Mouse (Mus musculus): Measurements from ENCODE around the gene Evc2. TPM values are rescaled to one million over a fixed set of nuclear protein-coding genes. Genes with fewer than 3 reads are reported as not detected.

Evc2 gene
- polyA plus RNA-seq, 1 experiment from 2014 or later = 21.6 TPM

DNA sequence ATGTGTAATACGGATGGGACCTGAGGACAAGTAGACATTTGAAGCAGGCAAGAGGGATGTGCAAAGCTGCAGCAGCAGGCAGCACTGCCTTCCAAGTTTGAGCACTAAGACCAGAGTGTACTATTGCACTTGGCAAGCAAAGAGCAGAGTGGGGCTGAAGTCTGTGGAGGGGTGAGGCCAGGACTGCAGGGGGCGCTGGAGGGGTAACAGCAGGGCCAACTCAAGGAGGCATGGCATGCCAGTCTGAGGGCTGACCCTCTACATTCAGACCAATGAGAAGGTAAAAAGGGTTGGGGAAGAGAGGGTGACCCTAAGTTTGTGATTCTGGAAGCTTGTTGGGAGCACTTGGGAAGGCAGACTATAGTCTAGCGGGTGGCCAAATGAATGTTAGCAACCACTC, 45.3 kb downstream of the Evc2 start:
- H3K27me3 ChIP-seq (ENCODE audit: control insufficient read depth, insufficient read depth, low read length) = no peaks in the 10 kb centered on the region
- H3K4me3 ChIP-seq (ENCODE audit: low read length) = no peak overlapping the region
- no peak overlapping the region for H3K4me2 ChIP-seq (replicated peaks; ENCODE audit: low read depth, low read length)
- H3K9ac ChIP-seq (ENCODE audit: low read depth, low read length) = no peak overlapping the region
- WGBS = 87% methylated on average over 3 of the region's 3 CpGs
- H3K27ac ChIP-seq (ENCODE audit: low read depth, low read length) = no peak overlapping the region
- H3K4me1 ChIP-seq (ENCODE audit: control insufficient read depth, insufficient read depth, low read length) = no peaks in the 10 kb centered on the region
- no peaks in the 10 kb centered on the region for H3K9me3 ChIP-seq (ENCODE audit: control insufficient read depth, low read length)
- ATAC-seq (ENCODE audit: low FRiP score, low TSS enrichment) = no peak
- H3K36me3 ChIP-seq (ENCODE audit: control insufficient read depth, insufficient read depth, low read length) = peaks cover 67% of the 10 kb centered on the region

GRCm38 (mm10) chr5:37388646-37389045, 50.3 kb downstream of the Evc2 start:
- no peaks in the 10 kb centered on the region for H3K9me3 ChIP-seq (ENCODE audit: control insufficient read depth, low read length)
- no peak overlapping the region for H3K9ac ChIP-seq (ENCODE audit: low read depth, low read length)
- H3K4me2 ChIP-seq (replicated peaks; ENCODE audit: low read depth, low read length) = no peak overlapping the region
- no peak for ATAC-seq (ENCODE audit: low FRiP score, low TSS enrichment)
- no peaks in the 10 kb centered on the region for H3K27me3 ChIP-seq (ENCODE audit: control insufficient read depth, insufficient read depth, low read length)
- H3K4me3 ChIP-seq (ENCODE audit: low read length) = no peak overlapping the region
- H3K4me1 ChIP-seq (ENCODE audit: control insufficient read depth, insufficient read depth, low read length) = no peaks in the 10 kb centered on the region
- H3K36me3 ChIP-seq (ENCODE audit: control insufficient read depth, insufficient read depth, low read length) = peaks cover 50% of the 10 kb centered on the region
- no peak overlapping the region for H3K27ac ChIP-seq (ENCODE audit: low read depth, low read length)
- WGBS = 85% methylated on average over 3 of the region's 3 CpGs

GRCm38 (mm10) chr5:37389808-37390495, 51.7 kb downstream of the Evc2 start:
- H3K9ac ChIP-seq (ENCODE audit: low read depth, low read length) = no peak overlapping the region
- H3K36me3 ChIP-seq (ENCODE audit: control insufficient read depth, insufficient read depth, low read length) = peaks cover 41% of the 10 kb centered on the region
- H3K27me3 ChIP-seq (ENCODE audit: control insufficient read depth, insufficient read depth, low read length) = no peaks in the 10 kb centered on the region
- no peak overlapping the region for H3K4me3 ChIP-seq (ENCODE audit: low read length)
- no peaks in the 10 kb centered on the region for H3K4me1 ChIP-seq (ENCODE audit: control insufficient read depth, insufficient read depth, low read length)
- WGBS = 47% methylated on average over 13 of the region's 13 CpGs
- H3K4me2 ChIP-seq (replicated peaks; ENCODE audit: low read depth, low read length) = no peak overlapping the region
- no peaks in the 10 kb centered on the region for H3K9me3 ChIP-seq (ENCODE audit: control insufficient read depth, low read length)
- no peak for ATAC-seq (ENCODE audit: low FRiP score, low TSS enrichment)
- H3K27ac ChIP-seq (ENCODE audit: low read depth, low read length) = no peak overlapping the region; the same call in 1 of the 2 replicates

DNA sequence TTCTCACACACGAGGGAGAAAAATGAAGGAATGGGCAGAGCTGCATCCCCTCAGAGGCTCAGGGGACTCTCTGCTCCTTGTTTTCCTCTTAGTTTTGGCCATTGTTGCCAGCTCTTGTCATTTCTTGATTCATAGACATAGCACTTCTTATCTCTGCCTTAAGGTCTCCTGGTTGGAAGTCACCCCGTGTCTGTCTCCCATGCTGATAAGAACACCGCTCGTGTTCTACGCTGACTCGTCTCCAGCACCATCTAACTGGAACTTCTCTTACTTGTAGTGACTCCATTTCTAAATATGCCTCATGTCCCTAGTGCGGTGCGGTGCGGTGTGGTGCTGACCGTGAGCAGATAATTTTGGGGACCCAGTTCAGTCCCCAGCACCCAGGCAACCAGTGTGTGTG, 52.6 kb downstream of the Evc2 start:
- no peak overlapping the region for H3K4me2 ChIP-seq (replicated peaks; ENCODE audit: low read depth, low read length)
- H3K9me3 ChIP-seq (ENCODE audit: control insufficient read depth, low read length) = no peaks in the 10 kb centered on the region
- 93% methylated on average over 10 of the region's 10 CpGs for WGBS
- H3K27ac ChIP-seq (ENCODE audit: low read depth, low read length) = no peak overlapping the region
- H3K36me3 ChIP-seq (ENCODE audit: control insufficient read depth, insufficient read depth, low read length) = peaks cover 42% of the 10 kb centered on the region
- no peak overlapping the region for H3K9ac ChIP-seq (ENCODE audit: low read depth, low read length)
- no peaks in the 10 kb centered on the region for H3K4me1 ChIP-seq (ENCODE audit: control insufficient read depth, insufficient read depth, low read length)
- no peak overlapping the region for H3K4me3 ChIP-seq (ENCODE audit: low read length)
- H3K27me3 ChIP-seq (ENCODE audit: control insufficient read depth, insufficient read depth, low read length) = no peaks in the 10 kb centered on the region
- ATAC-seq (ENCODE audit: low FRiP score, low TSS enrichment) = no peak

DNA sequence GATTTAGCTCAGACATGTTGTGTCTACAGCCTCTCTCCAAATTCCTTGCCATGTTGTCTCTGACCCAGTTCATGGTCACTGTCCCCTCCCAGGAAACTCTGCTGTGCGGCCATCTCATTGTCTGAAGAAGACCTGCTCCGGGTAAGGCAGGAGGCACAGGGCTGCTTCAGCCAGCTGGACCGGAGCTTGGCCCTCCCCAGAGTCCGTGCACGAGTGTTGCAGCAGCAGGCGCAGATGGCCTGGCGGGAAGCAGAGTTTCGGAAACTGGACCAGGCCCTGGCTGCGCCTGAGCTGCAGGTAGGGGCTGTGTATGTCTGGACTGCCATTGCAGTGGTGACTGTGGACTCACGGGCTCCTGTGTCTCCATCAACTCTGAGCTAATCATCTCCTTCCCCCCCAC, 53.6 kb downstream of the Evc2 start:
- no peak for ATAC-seq (ENCODE audit: low FRiP score, low TSS enrichment)
- Histone ChIP-seq H3K9ac (ENCODE audit: low read depth, low read length) (no peak overlapping the region), H3K4me3 (ENCODE audit: low read length) (no peak overlapping the region), H3K36me3 (ENCODE audit: control insufficient read depth, insufficient read depth, low read length) (peaks cover 36% of the 10 kb centered on the region), H3K27me3 (ENCODE audit: control insufficient read depth, insufficient read depth, low read length) (no peaks in the 10 kb centered on the region), H3K4me1 (ENCODE audit: control insufficient read depth, insufficient read depth, low read length) (no peaks in the 10 kb centered on the region), H3K9me3 (ENCODE audit: control insufficient read depth, low read length) (no peaks in the 10 kb centered on the region), H3K4me2 (replicated peaks; ENCODE audit: low read depth, low read length) (no peak overlapping the region), H3K27ac (ENCODE audit: low read depth, low read length) (no peak overlapping the region)
- WGBS = 89% methylated on average over 10 of the region's 10 CpGs

GRCm38 (mm10) chr5:37395172-37396030, 57.1 kb downstream of the Evc2 start:
- peaks cover 25% of the 10 kb centered on the region; the same call in 1 of the 2 replicates for H3K36me3 ChIP-seq (ENCODE audit: control insufficient read depth, insufficient read depth, low read length)
- no peak overlapping the region for H3K4me2 ChIP-seq (replicated peaks; ENCODE audit: low read depth, low read length)
- WGBS = 90% methylated on average over 22 of the region's 22 CpGs
- H3K4me1 ChIP-seq (ENCODE audit: control insufficient read depth, insufficient read depth, low read length) = no peaks in the 10 kb centered on the region
- no peak for ATAC-seq (ENCODE audit: low FRiP score, low TSS enrichment)
- H3K27ac ChIP-seq (ENCODE audit: low read depth, low read length) = no peak overlapping the region
- H3K4me3 ChIP-seq (ENCODE audit: low read length) = no peak overlapping the region
- H3K9me3 ChIP-seq (ENCODE audit: control insufficient read depth, low read length) = no peaks in the 10 kb centered on the region
- H3K9ac ChIP-seq (ENCODE audit: low read depth, low read length) = no peak overlapping the region
- no peaks in the 10 kb centered on the region for H3K27me3 ChIP-seq (ENCODE audit: control insufficient read depth, insufficient read depth, low read length)

GRCm38 (mm10) chr5:37419028-37419427, 80.7 kb downstream of the Evc2 start:
- no peaks in the 10 kb centered on the region for H3K4me1 ChIP-seq (ENCODE audit: control insufficient read depth, insufficient read depth, low read length)
- H3K9me3 ChIP-seq (ENCODE audit: control insufficient read depth, low read length) = no peaks in the 10 kb centered on the region
- 88% methylated on average over 6 of the region's 6 CpGs for WGBS
- H3K36me3 ChIP-seq (ENCODE audit: control insufficient read depth, insufficient read depth, low read length) = peaks cover 32% of the 10 kb centered on the region
- no peak overlapping the region for H3K4me2 ChIP-seq (replicated peaks; ENCODE audit: low read depth, low read length)
- no peak overlapping the region for H3K4me3 ChIP-seq (ENCODE audit: low read length)
- ATAC-seq (ENCODE audit: low FRiP score, low TSS enrichment) = no peak
- no peak overlapping the region for H3K27ac ChIP-seq (ENCODE audit: low read depth, low read length)
- H3K9ac ChIP-seq (ENCODE audit: low read depth, low read length) = no peak overlapping the region
- no peaks in the 10 kb centered on the region for H3K27me3 ChIP-seq (ENCODE audit: control insufficient read depth, insufficient read depth, low read length)

DNA sequence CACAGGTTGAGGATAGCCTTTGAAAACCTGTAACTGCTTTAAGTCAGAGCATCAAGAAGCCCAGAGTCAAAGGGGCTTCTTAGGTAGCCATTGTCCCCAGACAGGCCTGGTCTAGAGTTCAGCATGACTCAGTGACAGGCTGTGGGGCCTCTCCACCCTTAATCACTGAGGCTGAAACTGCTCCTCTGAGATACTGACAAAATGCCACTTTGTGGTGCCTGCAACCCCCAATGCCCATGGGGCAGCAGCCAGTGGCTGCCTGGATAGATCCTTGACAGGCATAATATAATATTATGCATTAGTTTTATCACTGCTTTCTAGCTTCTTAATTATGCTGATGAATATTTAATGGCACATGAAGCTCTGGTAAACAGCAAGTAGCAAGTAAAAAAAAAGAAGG, 88.9 kb downstream of the Evc2 start:
- Histone ChIP-seq H3K36me3 (ENCODE audit: control insufficient read depth, insufficient read depth, low read length) (peaks cover 17% of the 10 kb centered on the region), H3K4me1 (ENCODE audit: control insufficient read depth, insufficient read depth, low read length) (no peaks in the 10 kb centered on the region), H3K27ac (ENCODE audit: low read depth, low read length) (no peak overlapping the region), H3K9ac (ENCODE audit: low read depth, low read length) (no peak overlapping the region), H3K9me3 (ENCODE audit: control insufficient read depth, low read length) (no peaks in the 10 kb centered on the region), H3K27me3 (ENCODE audit: control insufficient read depth, insufficient read depth, low read length) (no peaks in the 10 kb centered on the region), H3K4me2 (replicated peaks; ENCODE audit: low read depth, low read length) (no peak overlapping the region), H3K4me3 (ENCODE audit: low read length) (no peak overlapping the region)
- no peak for ATAC-seq (ENCODE audit: low FRiP score, low TSS enrichment)

GRCm38 (mm10) chr5:37435417-37435816, 97.1 kb downstream of the Evc2 start:
- no peaks in the 10 kb centered on the region for H3K4me1 ChIP-seq (ENCODE audit: control insufficient read depth, insufficient read depth, low read length)
- H3K9me3 ChIP-seq (ENCODE audit: control insufficient read depth, low read length) = no peaks in the 10 kb centered on the region
- H3K4me3 ChIP-seq (ENCODE audit: low read length) = no peak overlapping the region
- H3K27ac ChIP-seq (ENCODE audit: low read depth, low read length) = no peak overlapping the region
- H3K27me3 ChIP-seq (ENCODE audit: control insufficient read depth, insufficient read depth, low read length) = no peaks in the 10 kb centered on the region
- WGBS = 70% methylated on average over 3 of the region's 3 CpGs
- H3K9ac ChIP-seq (ENCODE audit: low read depth, low read length) = no peak overlapping the region
- ATAC-seq (ENCODE audit: low FRiP score, low TSS enrichment) = no peak
- no peaks in the 10 kb centered on the region for H3K36me3 ChIP-seq (ENCODE audit: control insufficient read depth, insufficient read depth, low read length)
- H3K4me2 ChIP-seq (replicated peaks; ENCODE audit: low read depth, low read length) = no peak overlapping the region

All from kidney, embryonic 14.5 days (tissue).